ENCODE assay signal across 9 mouse cellular contexts in genomic region chr4:155654183-155654455, GRCm38 (mm10). TPM values are rescaled to one million over a fixed set of nuclear protein-coding genes. Genes with fewer than 3 reads are reported as not detected.
DNase-seq lines count a peak whose midpoint lies in the region; ATAC-seq and TF ChIP-seq lines count a peak whose summit lies in the region.
"Had no signal": no experiment of that assay in that cellular context is flagged by ENCODE, and none has a peak within 500 bp of the region (broad histone marks: within the 10 kb centered on the region; RNA-seq: fewer than 3 reads in every experiment).

No protein-coding gene starts in this region.

- H3K4me2 ChIP-seq in heart, postnatal 0 days (ENCODE audit: low read depth, low read length) = peak overlapping the region; percentile 66
- H3K4me2 ChIP-seq in liver, postnatal 0 days (ENCODE audit: low read depth, low read length) = peak overlapping the region; percentile 54

- DNase-seq in gastrocnemius, adult 2 months = no peak
- DNase-seq in gastrocnemius, postnatal 25 days = no peak
- DNase-seq in heart, postnatal 0 days (ENCODE audit: low spot score) = no peak
- no peak for DNase-seq in liver, postnatal 0 days
- no peak for DNase-seq in testis, postnatal 10 days (ENCODE audit: low spot score)
- DNase-seq in adrenal gland, postnatal 14 days = no peak
- DNase-seq in adrenal gland, adult 2 months = no peak

- H3K27me3 ChIP-seq in ES-Bruce4 (ENCODE audit: control insufficient read depth, insufficient read depth, low read length, poor library complexity, severe bottlenecking) = no peaks in the 10 kb centered on the region
- peaks cover 26% of the 10 kb centered on the region for H3K27me3 ChIP-seq in heart, postnatal 0 days (ENCODE audit: control insufficient read depth, insufficient read depth, low read length)
- H3K27me3 ChIP-seq in liver, postnatal 0 days (ENCODE audit: insufficient read depth, low read length) = peaks cover 45% of the 10 kb centered on the region

- TF ChIP-seq POLR2A in ES-Bruce4 (IDR thresholded peaks at IDR 0.05; ENCODE audit: insufficient read depth, low read length) = no peak

- peak overlapping the region; percentile 72 for H3K4me3 ChIP-seq in gastrocnemius, adult 2 months
- H3K4me3 ChIP-seq in ES-Bruce4 (ENCODE audit: low read depth, low read length) = peak overlapping the region; percentile 65
- peak overlapping the region; percentile 53 for H3K4me3 ChIP-seq in heart, postnatal 0 days (ENCODE audit: low read depth, low read length)
- H3K4me3 ChIP-seq in liver, postnatal 0 days (ENCODE audit: low read depth, low read length) = peak overlapping the region; percentile 27

- no peaks in the 10 kb centered on the region for H3K9me3 ChIP-seq in ES-Bruce4 (replicated peaks; ENCODE audit: control insufficient read depth, insufficient read depth, low read length, poor library complexity, severe bottlenecking)
- no peaks in the 10 kb centered on the region for H3K9me3 ChIP-seq in heart, postnatal 0 days (replicated peaks; ENCODE audit: control insufficient read depth, low read length)
- H3K9me3 ChIP-seq in liver, postnatal 0 days (ENCODE audit: low read length) = no peaks in the 10 kb centered on the region

- peak overlapping the region; percentile 79 for H3K9ac ChIP-seq in ES-Bruce4 (ENCODE audit: low read depth, poor library complexity, severe bottlenecking)
- H3K9ac ChIP-seq in heart, postnatal 0 days (replicated peaks; ENCODE audit: low read depth, low read length) = no peak overlapping the region
- H3K9ac ChIP-seq in liver, postnatal 0 days (replicated peaks) = no peak overlapping the region

- H3K27ac ChIP-seq in gastrocnemius, adult 2 months = peak overlapping the region; percentile 76
- H3K27ac ChIP-seq in ES-Bruce4 (ENCODE audit: insufficient read depth, low read length) = 0 out of 2 replicates have a peak overlapping the region, but pooled peaks have one; percentile 4
- peak overlapping the region; percentile 72 for H3K27ac ChIP-seq in heart, postnatal 0 days (ENCODE audit: low read depth)
- no peak overlapping the region for H3K27ac ChIP-seq in liver, postnatal 0 days (ENCODE audit: low read depth)

- peaks cover 8% of the 10 kb centered on the region for H3K36me3 ChIP-seq in ES-Bruce4 (ENCODE audit: control insufficient read depth, insufficient read depth, low read length, poor library complexity, severe bottlenecking)
- peaks cover 32% of the 10 kb centered on the region for H3K36me3 ChIP-seq in heart, postnatal 0 days (replicated peaks; ENCODE audit: control insufficient read depth, insufficient read depth, low read length)
- H3K36me3 ChIP-seq in liver, postnatal 0 days (replicated peaks; ENCODE audit: insufficient read depth, low read length) = peaks cover 16% of the 10 kb centered on the region

- peaks cover 5% of the 10 kb centered on the region for H3K4me1 ChIP-seq in ES-Bruce4 (ENCODE audit: control insufficient read depth, insufficient read depth, low read length)
- peaks cover 41% of the 10 kb centered on the region for H3K4me1 ChIP-seq in heart, postnatal 0 days (ENCODE audit: control insufficient read depth, insufficient read depth)
- H3K4me1 ChIP-seq in liver, postnatal 0 days (ENCODE audit: insufficient read depth) = peaks cover 19% of the 10 kb centered on the region

- no peak for TF ChIP-seq CTCF in gastrocnemius, adult 2 months (IDR thresholded peaks at IDR 0.05)
- no peak for TF ChIP-seq CTCF in ES-Bruce4 (IDR thresholded peaks at IDR 0.05; ENCODE audit: low read depth, low read length)
- no peak for TF ChIP-seq CTCF in heart, postnatal 0 days (IDR thresholded peaks at IDR 0.05; ENCODE audit: low read depth)
- no peak for TF ChIP-seq CTCF in liver, postnatal 0 days (IDR thresholded peaks at IDR 0.05; ENCODE audit: low read depth)

- WGBS in heart, postnatal 0 days = 2% methylated on average over 6 of the region's 6 CpGs
- WGBS in liver, postnatal 0 days (ENCODE audit: insufficient replicate concordance) = 5% methylated on average over 6 of the region's 6 CpGs

- no peak; the same call in 1 of the 2 replicates for ATAC-seq in heart, postnatal 0 days (ENCODE audit: insufficient read depth, low read depth)
- ATAC-seq in liver, postnatal 0 days = no peak

- TF ChIP-seq EP300 in ES-Bruce4 (IDR thresholded peaks at IDR 0.05; ENCODE audit: insufficient read depth, low read depth, low read length) = no peak
- no peak for TF ChIP-seq EP300 in heart, postnatal 0 days (IDR thresholded peaks at IDR 0.05; ENCODE audit: low read depth)
- no peak for TF ChIP-seq EP300 in liver, postnatal 0 days (IDR thresholded peaks at IDR 0.05; ENCODE audit: low read depth)

- intact Hi-C loops in gastrocnemius, adult 2 months (cut with DNase I) = no loop called here

RNA-seq across cellular contexts. Expression of gene Mmp23, which starts 0.9 kb away (rescaled TPM):
- total RNA-seq in gastrocnemius, adult 2 months (2021) = 1 to 10 TPM in 1 of 2 experiments, under 1 TPM in 1; 0.64 to 3.0 TPM
- 1 to 10 TPM; 3.0 to 5.0 TPM for total RNA-seq in gastrocnemius, postnatal 25 days (2021)
- polyA plus RNA-seq in ES-Bruce4 (2011; ENCODE audit: insufficient read depth, insufficient read length, low read depth, missing spikeins) = 11.7 and 13.6 TPM in 2 replicates
- total RNA-seq in heart, postnatal 0 days (2014; rRNA removed; ENCODE audit: low replicate concordance) = 66.6 and 76.6 TPM in 2 replicates
- polyA plus RNA-seq in heart, postnatal 0 days (2015; fragmentation: Nextera tagmentation; extraction: Ambion mirVana) = 49.8 and 49.9 TPM in 2 replicates
- polyA plus RNA-seq in liver, postnatal 0 days (2015; fragmentation: Nextera tagmentation; extraction: Ambion mirVana) = 5.9 and 6.8 TPM in 2 replicates
- total RNA-seq in adrenal gland, postnatal 14 days (2021) = 10.0 and 11.5 TPM in 2 replicates
- 1 to 10 TPM; 5.2 to 7.6 TPM for total RNA-seq in adrenal gland, adult 2 months (2021)
- 23.2 and 23.9 TPM in 2 replicates for polyA plus RNA-seq in adrenal gland, adult 2 months (2012; rRNA removed)

RNA-seq across cellular contexts. Expression of gene Gm10563, which starts 8.9 kb away (rescaled TPM):
- total RNA-seq in gastrocnemius, adult 2 months (2021) = not detected
- not detected for total RNA-seq in gastrocnemius, postnatal 25 days (2021)
- polyA plus RNA-seq in ES-Bruce4 (2011; ENCODE audit: insufficient read depth, insufficient read length, low read depth, missing spikeins) = not detected in 2 replicates
- not detected in 2 replicates for total RNA-seq in heart, postnatal 0 days (2014; rRNA removed; ENCODE audit: low replicate concordance)
- not detected in 2 replicates for polyA plus RNA-seq in heart, postnatal 0 days (2015; fragmentation: Nextera tagmentation; extraction: Ambion mirVana)
- polyA plus RNA-seq in liver, postnatal 0 days (2015; fragmentation: Nextera tagmentation; extraction: Ambion mirVana) = not detected in 2 replicates
- total RNA-seq in adrenal gland, postnatal 14 days (2021) = not detected in 2 replicates
- not detected for total RNA-seq in adrenal gland, adult 2 months (2021)
- not detected in 2 replicates for polyA plus RNA-seq in adrenal gland, adult 2 months (2012; rRNA removed)
- total RNA-seq: layer of hippocampus, postnatal 10 days had no signal

RNA-seq across cellular contexts. Expression of gene Mib2, which starts 14.9 kb away (rescaled TPM):
- 10 to 100 TPM; 17.7 to 19.8 TPM for total RNA-seq in gastrocnemius, adult 2 months (2021)
- total RNA-seq in gastrocnemius, postnatal 25 days (2021) = 10 to 100 TPM; 14.4 to 14.5 TPM
- polyA plus RNA-seq in ES-Bruce4 (2011; ENCODE audit: insufficient read depth, insufficient read length, low read depth, missing spikeins) = 13.4 and 18.4 TPM in 2 replicates
- total RNA-seq in heart, postnatal 0 days (2014; rRNA removed; ENCODE audit: low replicate concordance) = 27.3 and 30.4 TPM in 2 replicates
- 9.9 and 12.1 TPM in 2 replicates for polyA plus RNA-seq in heart, postnatal 0 days (2015; fragmentation: Nextera tagmentation; extraction: Ambion mirVana)
- polyA plus RNA-seq in liver, postnatal 0 days (2015; fragmentation: Nextera tagmentation; extraction: Ambion mirVana) = 3.4 and 4.3 TPM in 2 replicates
- total RNA-seq in adrenal gland, postnatal 14 days (2021) = 38.5 and 41.6 TPM in 2 replicates
- 10 to 100 TPM; 40.8 to 50.9 TPM for total RNA-seq in adrenal gland, adult 2 months (2021)
- 110 and 117 TPM in 2 replicates for polyA plus RNA-seq in adrenal gland, adult 2 months (2012; rRNA removed)

RNA-seq across cellular contexts. Expression of gene Cdk11b, which starts 29.5 kb away (rescaled TPM):
- total RNA-seq in gastrocnemius, adult 2 months (2021) = 10 to 100 TPM; 28.4 to 32.0 TPM
- 10 to 100 TPM; 25.9 to 26.1 TPM for total RNA-seq in gastrocnemius, postnatal 25 days (2021)
- polyA plus RNA-seq in ES-Bruce4 (2011; ENCODE audit: insufficient read depth, insufficient read length, low read depth, missing spikeins) = 105 and 113 TPM in 2 replicates
- total RNA-seq in heart, postnatal 0 days (2014; rRNA removed; ENCODE audit: low replicate concordance) = 8.7 and 15.3 TPM in 2 replicates
- polyA plus RNA-seq in heart, postnatal 0 days (2015; fragmentation: Nextera tagmentation; extraction: Ambion mirVana) = 36.8 TPM in 2 replicates
- 22.8 and 24.9 TPM in 2 replicates for polyA plus RNA-seq in liver, postnatal 0 days (2015; fragmentation: Nextera tagmentation; extraction: Ambion mirVana)
- 56.4 and 59.3 TPM in 2 replicates for total RNA-seq in adrenal gland, postnatal 14 days (2021)
- 10 to 100 TPM; 41.6 to 46.7 TPM for total RNA-seq in adrenal gland, adult 2 months (2021)
- 11.9 and 18.9 TPM in 2 replicates for polyA plus RNA-seq in adrenal gland, adult 2 months (2012; rRNA removed)

RNA-seq across cellular contexts. Expression of gene Fndc10, which starts 40.0 kb away (rescaled TPM):
- total RNA-seq in gastrocnemius, adult 2 months (2021) = 1 to 10 TPM; 1.0 to 1.5 TPM
- 1 to 10 TPM; 1.5 to 1.7 TPM for total RNA-seq in gastrocnemius, postnatal 25 days (2021)
- polyA plus RNA-seq in ES-Bruce4 (2011; ENCODE audit: insufficient read depth, insufficient read length, low read depth, missing spikeins) = 11.9 and 15.0 TPM in 2 replicates
- 4.1 and 9.7 TPM in 2 replicates for total RNA-seq in heart, postnatal 0 days (2014; rRNA removed; ENCODE audit: low replicate concordance)
- polyA plus RNA-seq in heart, postnatal 0 days (2015; fragmentation: Nextera tagmentation; extraction: Ambion mirVana) = 1.8 and 2.1 TPM in 2 replicates
- 0.27 and 0.41 TPM in 2 replicates for polyA plus RNA-seq in liver, postnatal 0 days (2015; fragmentation: Nextera tagmentation; extraction: Ambion mirVana)
- total RNA-seq in adrenal gland, postnatal 14 days (2021) = 34.8 and 45.9 TPM in 2 replicates
- total RNA-seq in adrenal gland, adult 2 months (2021) = 10 to 100 TPM; 42.6 to 65.1 TPM
- 247 and 266 TPM in 2 replicates for polyA plus RNA-seq in adrenal gland, adult 2 months (2012; rRNA removed)
